Mouse (Mus musculus): ENCODE data around the gene A630001G21Rik.

A630001G21Rik gene

DNA sequence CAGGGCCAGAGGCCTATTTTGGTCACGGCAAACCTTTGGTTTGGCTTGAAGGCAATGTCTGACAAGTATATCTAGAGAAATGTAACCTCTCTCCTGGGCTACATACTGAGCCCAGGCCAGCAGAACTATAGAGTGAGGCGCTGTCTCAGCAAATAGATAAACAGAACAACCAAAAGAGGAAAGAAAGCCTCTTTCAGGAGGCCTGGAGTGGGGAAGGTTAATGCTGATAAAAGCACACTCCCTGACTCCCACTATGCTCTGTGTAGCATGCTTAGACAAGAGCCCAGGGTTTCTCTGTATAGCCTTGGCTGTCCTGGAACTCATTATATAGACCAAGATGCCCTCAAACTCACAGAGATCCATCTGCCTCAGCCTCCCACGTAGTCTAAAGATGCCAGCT, 85.2 kb downstream of the A630001G21Rik start:
- DNase-seq (ENCODE audit: low read depth, low spot score): no peak
- H3K27me3 ChIP-seq (ENCODE audit: control insufficient read depth, insufficient read depth, low read length, poor library complexity, severe bottlenecking): no peaks in the 10 kb centered on the region

GRCm38 (mm10) chr1:85692281-85692680, 86.2 kb downstream of the A630001G21Rik start:
- no peak for DNase-seq (ENCODE audit: low read depth, low spot score)
- Histone ChIP-seq H3K36me3 (ENCODE audit: control insufficient read depth, insufficient read depth, low read length, poor library complexity, severe bottlenecking) (peaks cover 40% of the 10 kb centered on the region), H3K27me3 (ENCODE audit: control insufficient read depth, insufficient read depth, low read length, poor library complexity, severe bottlenecking) (no peaks in the 10 kb centered on the region)

More for the DNA sequence above, 85.2 kb downstream of the A630001G21Rik start:
- peaks cover 40% of the 10 kb centered on the region for H3K36me3 ChIP-seq (ENCODE audit: control insufficient read depth, insufficient read depth, low read length, poor library complexity, severe bottlenecking)

GRCm38 (mm10) chr1:85690544-85690943, 87.9 kb downstream of the A630001G21Rik start:
- no peak for DNase-seq (ENCODE audit: low read depth, low spot score)
- H3K27me3 ChIP-seq (ENCODE audit: control insufficient read depth, insufficient read depth, low read length, poor library complexity, severe bottlenecking): no peaks in the 10 kb centered on the region
- peaks cover 27% of the 10 kb centered on the region for H3K36me3 ChIP-seq (ENCODE audit: control insufficient read depth, insufficient read depth, low read length, poor library complexity, severe bottlenecking)

GRCm38 (mm10) chr1:85687346-85687745, 91.1 kb downstream of the A630001G21Rik start:
- Histone ChIP-seq H3K36me3 (ENCODE audit: control insufficient read depth, insufficient read depth, low read length, poor library complexity, severe bottlenecking) (peaks cover 22% of the 10 kb centered on the region), H3K27me3 (ENCODE audit: control insufficient read depth, insufficient read depth, low read length, poor library complexity, severe bottlenecking) (no peaks in the 10 kb centered on the region)
- peak; percentile 80 for DNase-seq (ENCODE audit: low read depth, low spot score)

DNA sequence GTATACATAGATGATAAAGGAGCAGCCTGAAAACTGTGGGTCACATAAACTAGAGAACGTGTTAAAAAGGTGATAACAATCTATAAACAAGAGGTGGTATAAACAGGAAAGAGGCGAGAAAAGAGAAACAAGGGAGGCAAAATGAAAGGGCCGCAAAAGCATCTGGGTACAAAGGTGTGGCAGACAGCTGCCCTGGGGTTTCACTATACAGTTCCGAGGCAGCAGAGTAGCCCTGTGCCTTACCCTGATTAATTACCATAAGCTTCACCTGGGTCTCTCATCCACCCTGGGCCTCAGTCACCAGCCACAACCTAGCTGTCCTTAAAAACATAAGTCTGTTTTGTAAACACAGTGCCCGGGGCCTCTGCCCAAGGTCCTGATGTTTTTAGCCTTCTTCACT, 91.8 kb downstream of the A630001G21Rik start:
- no peak for DNase-seq (ENCODE audit: low read depth, low spot score)
- H3K36me3 ChIP-seq (ENCODE audit: control insufficient read depth, insufficient read depth, low read length, poor library complexity, severe bottlenecking): peaks cover 24% of the 10 kb centered on the region
- H3K27me3 ChIP-seq (ENCODE audit: control insufficient read depth, insufficient read depth, low read length, poor library complexity, severe bottlenecking): no peaks in the 10 kb centered on the region

DNA sequence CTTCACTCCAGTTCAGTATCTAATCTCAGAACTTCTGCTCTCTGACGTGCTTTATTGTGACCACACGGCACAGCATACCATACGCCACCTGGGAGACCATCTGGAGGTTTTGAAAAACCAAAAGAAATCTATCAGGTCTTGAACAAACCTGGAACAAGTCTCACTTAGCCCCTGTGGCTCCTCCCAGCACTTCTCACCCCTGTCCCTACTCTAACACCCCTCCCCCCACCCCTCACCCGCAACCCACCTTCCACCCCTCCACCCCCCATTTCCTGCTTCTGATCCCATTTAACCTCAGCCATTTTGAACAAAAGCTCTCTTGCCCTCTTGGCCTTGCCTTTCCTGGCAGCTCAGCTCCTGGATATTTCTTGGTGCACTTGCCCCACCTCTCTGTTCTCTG, 98.2 kb downstream of the A630001G21Rik start:
- peaks cover 39% of the 10 kb centered on the region for H3K36me3 ChIP-seq (ENCODE audit: control insufficient read depth, insufficient read depth, low read length, poor library complexity, severe bottlenecking)
- no peaks in the 10 kb centered on the region for H3K27me3 ChIP-seq (ENCODE audit: control insufficient read depth, insufficient read depth, low read length, poor library complexity, severe bottlenecking)
- DNase-seq (ENCODE audit: low read depth, low spot score): no peak
